Mouse (Mus musculus): ENCODE measurements around the gene Pard6b. TPM values are rescaled to one million over a fixed set of nuclear protein-coding genes. Genes with fewer than 3 reads are reported as not detected.

The Pard6b gene
- polyA plus RNA-seq, 1 experiment from 2014 or later, result 5.3 TPM

DNA sequence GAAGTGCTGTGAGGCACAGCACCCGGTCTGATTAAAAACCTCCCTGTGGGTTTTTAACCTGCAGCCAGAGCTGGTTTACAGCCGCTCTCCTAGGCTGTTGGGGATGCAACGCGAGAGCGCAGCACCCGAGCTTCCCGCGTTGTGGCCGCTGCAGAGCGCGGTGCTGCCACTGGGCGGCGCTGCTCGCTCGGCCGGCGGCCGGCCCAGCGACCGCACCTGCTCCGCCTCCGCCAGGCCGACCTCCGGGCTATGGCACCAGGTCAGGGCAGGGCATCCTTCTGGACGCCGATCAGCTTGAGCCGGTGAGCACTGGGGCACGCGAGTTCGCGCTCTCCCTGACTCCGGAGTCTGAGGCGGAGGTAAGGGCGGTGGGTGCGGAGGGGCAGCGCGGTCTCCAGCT, 36.3 kb downstream of the Pard6b start:
- no peaks in the 10 kb centered on the region for H3K9me3 ChIP-seq (replicated peaks)
- under 1% methylated on average over 37 of the region's 37 CpGs for WGBS

DNA sequence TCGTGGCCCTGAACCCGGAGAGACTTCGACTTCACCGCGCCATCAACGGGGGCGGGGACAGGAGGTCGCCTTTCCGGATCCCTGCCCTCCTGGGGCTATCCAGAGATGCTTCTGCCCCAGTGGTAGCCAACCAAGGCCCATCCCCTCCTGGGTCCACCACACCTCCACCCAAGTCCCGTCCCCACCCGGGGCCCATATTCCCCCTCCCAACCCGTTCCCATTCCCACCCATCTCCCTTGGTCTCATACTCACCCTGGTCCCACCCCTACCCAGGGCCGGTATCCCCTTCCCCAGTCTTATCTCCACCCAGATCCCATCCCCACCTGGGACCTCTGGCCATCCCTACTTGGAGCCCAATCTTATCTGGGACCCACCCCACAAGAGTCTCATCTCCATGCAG, 36.7 kb downstream of the Pard6b start:
- no peak overlapping the region for H3K27ac ChIP-seq
- peak overlapping the region; percentile 51 for H3K4me3 ChIP-seq
- WGBS, result 8% methylated on average over 13 of the region's 13 CpGs
- H3K36me3 ChIP-seq, result no peaks in the 10 kb centered on the region
- peak overlapping the region; percentile 60 for H3K9ac ChIP-seq
- peaks cover 11% of the 10 kb centered on the region; the same call in 1 of the 2 replicates for H3K27me3 ChIP-seq
- H3K4me1 ChIP-seq (replicated peaks), result peaks cover 24% of the 10 kb centered on the region
- no peaks in the 10 kb centered on the region for H3K9me3 ChIP-seq (replicated peaks)
- H3K4me2 ChIP-seq, result peak overlapping the region; percentile 87
- no peak for ATAC-seq (replicated peaks; ENCODE audit: insufficient number of reproducible peaks, insufficient read depth, low FRiP score, low read depth)

More for the DNA sequence above, 36.3 kb downstream of the Pard6b start:
- H3K27me3 ChIP-seq, result peaks cover 11% of the 10 kb centered on the region; the same call in 1 of the 2 replicates
- H3K4me2 ChIP-seq, result peak overlapping the region; percentile 87
- H3K4me1 ChIP-seq (replicated peaks), result peaks cover 24% of the 10 kb centered on the region
- ATAC-seq (replicated peaks; ENCODE audit: insufficient number of reproducible peaks, insufficient read depth, low FRiP score, low read depth), result no peak
- no peaks in the 10 kb centered on the region for H3K36me3 ChIP-seq
- peak overlapping the region; percentile 60 for H3K9ac ChIP-seq
- H3K27ac ChIP-seq, result no peak overlapping the region
- H3K4me3 ChIP-seq, result peak overlapping the region; percentile 51

DNA sequence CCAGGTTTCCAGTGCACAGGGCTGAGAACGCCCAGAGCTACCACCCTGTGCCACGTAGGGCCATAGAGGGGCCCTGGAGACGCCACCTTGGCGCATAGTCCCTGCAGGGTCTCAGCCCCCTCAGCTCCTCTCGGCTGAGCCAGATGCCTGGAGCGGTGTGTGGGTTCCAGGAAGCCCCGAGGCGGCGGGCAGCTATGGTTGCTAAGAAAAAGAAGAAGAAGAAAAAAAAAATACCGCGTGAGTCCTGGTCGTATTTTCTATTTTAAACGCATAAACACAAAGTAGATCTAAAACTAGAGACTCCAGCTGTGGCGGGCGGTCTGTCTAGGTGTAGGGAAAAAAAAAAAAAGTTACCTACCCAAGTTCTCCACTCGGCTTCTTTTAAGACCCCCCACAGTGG, 37.2 kb downstream of the Pard6b start:
- Histone ChIP-seq H3K4me3 (peak overlapping the region; percentile 51; the same call in 1 of the 2 replicates), H3K4me1 (replicated peaks) (peaks cover 24% of the 10 kb centered on the region), H3K36me3 (no peaks in the 10 kb centered on the region), H3K27me3 (peaks cover 11% of the 10 kb centered on the region; the same call in 1 of the 2 replicates), H3K27ac (no peak overlapping the region), H3K9me3 (replicated peaks) (no peaks in the 10 kb centered on the region), H3K4me2 (peak overlapping the region; percentile 87), H3K9ac (0 out of 2 replicates have a peak overlapping the region, but pooled peaks have one; percentile 5)
- WGBS, result 53% methylated on average over 16 of the region's 16 CpGs
- ATAC-seq (replicated peaks; ENCODE audit: insufficient number of reproducible peaks, insufficient read depth, low FRiP score, low read depth), result no peak

DNA sequence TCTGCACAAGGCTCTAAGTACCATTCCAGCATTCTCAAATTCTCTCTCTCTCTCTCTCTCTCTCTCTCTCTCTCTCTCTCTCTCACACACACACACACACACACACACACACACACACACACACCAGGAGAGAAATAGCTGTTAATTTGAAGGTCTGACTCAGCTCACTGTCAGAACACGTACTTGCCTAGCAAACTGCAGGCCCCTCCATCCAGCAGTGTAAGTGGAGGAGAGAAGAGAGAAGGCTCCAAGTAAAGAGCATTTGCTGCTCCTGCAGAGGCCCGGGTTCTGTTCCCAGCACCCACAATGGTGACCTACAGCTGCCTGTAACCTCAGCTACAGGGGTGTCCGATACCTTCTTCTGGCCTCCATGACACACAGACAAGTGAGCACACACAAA, 37.7 kb downstream of the Pard6b start:
- Histone ChIP-seq H3K27me3 (peaks cover 11% of the 10 kb centered on the region; the same call in 1 of the 2 replicates), H3K36me3 (no peaks in the 10 kb centered on the region), H3K27ac (no peak overlapping the region), H3K4me2 (no peak overlapping the region), H3K4me1 (replicated peaks) (peaks cover 24% of the 10 kb centered on the region), H3K9ac (no peak overlapping the region), H3K9me3 (replicated peaks) (no peaks in the 10 kb centered on the region), H3K4me3 (no peak overlapping the region)
- 70% methylated on average over 3 of the region's 3 CpGs for WGBS
- no peak for ATAC-seq (replicated peaks; ENCODE audit: insufficient number of reproducible peaks, insufficient read depth, low FRiP score, low read depth)

DNA sequence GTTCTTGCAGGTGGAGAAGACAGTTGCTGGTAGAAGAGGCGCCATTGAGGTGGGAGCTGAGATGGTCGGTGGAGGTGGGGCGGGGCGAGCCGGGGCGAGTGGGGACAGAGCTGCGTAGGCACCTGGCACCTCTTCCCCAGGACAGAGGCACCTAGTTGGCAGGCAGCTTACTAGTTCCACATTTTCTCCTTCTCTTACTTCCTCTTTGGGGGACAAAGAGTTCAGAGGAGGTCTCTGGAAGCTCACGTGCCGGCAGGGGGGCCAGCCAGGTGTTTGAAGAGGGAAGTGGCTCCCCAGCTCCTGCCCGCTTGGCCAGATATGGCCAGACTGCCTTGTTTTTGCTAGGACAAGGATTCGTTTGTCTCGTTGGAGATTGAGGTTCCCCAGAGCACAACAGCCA, 38.3 kb downstream of the Pard6b start:
- WGBS, result 62% methylated on average over 12 of the region's 12 CpGs
- H3K4me1 ChIP-seq (replicated peaks), result peaks cover 30% of the 10 kb centered on the region
- H3K36me3 ChIP-seq, result no peaks in the 10 kb centered on the region
- no peak for ATAC-seq (replicated peaks; ENCODE audit: insufficient number of reproducible peaks, insufficient read depth, low FRiP score, low read depth)
- no peak overlapping the region for H3K4me2 ChIP-seq
- H3K27ac ChIP-seq, result no peak overlapping the region
- no peaks in the 10 kb centered on the region for H3K9me3 ChIP-seq (replicated peaks)
- peaks cover 11% of the 10 kb centered on the region; the same call in 1 of the 2 replicates for H3K27me3 ChIP-seq
- no peak overlapping the region for H3K4me3 ChIP-seq
- no peak overlapping the region for H3K9ac ChIP-seq

DNA sequence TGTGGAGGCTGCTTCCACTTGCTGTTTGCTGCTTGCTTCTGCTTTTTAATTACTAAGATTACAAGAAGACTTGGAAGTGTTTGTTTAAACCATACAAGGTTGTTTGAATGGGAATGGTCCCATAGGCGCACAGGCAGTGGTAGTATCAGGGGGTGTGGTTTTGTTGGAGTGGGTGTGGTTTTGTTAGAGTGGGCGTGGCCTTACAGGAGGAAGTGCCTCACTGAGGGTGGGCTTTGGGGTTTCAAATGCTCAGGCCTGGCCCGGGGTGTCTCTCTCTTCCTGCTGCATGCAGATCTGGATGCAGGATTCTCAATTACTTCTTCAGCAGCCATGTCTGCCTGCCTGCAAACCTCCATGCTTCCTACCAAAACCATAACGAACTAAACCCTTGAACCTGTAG, 40.1 kb downstream of the Pard6b start:
- 80% methylated on average over 4 of the region's 4 CpGs for WGBS

DNA sequence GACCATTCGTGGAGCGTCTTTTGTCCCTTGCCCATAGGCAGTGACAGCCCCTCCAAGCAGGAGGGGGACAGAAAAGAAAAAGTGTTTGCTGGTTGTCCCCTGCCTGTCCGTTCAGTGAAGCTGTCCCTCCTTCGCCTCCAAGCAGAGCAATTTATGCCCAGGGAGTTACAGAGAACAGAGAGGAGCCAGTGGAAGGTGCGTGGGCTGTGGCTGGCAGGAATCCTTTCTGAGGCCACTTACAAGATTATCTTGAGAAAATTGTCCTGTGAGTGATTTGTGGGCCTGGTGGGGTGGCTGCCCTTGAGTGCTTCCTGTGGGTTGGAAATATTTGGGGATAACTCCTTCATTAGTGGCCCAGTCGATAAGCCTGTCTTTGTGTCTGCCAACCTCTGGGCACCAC, 42.8 kb downstream of the Pard6b start:
- no peaks in the 10 kb centered on the region for H3K9me3 ChIP-seq (replicated peaks)
- H3K9ac ChIP-seq, result no peak overlapping the region
- no peaks in the 10 kb centered on the region for H3K27me3 ChIP-seq
- no peaks in the 10 kb centered on the region for H3K36me3 ChIP-seq
- no peak overlapping the region for H3K4me2 ChIP-seq
- H3K4me1 ChIP-seq (replicated peaks), result peaks cover 26% of the 10 kb centered on the region
- H3K27ac ChIP-seq, result 0 out of 2 replicates have a peak overlapping the region, but pooled peaks have one; percentile 38
- 77% methylated on average over 6 of the region's 6 CpGs for WGBS
- H3K4me3 ChIP-seq, result no peak overlapping the region
- ATAC-seq (replicated peaks; ENCODE audit: insufficient number of reproducible peaks, insufficient read depth, low FRiP score, low read depth), result no peak

More for the DNA sequence above, 40.1 kb downstream of the Pard6b start:
- H3K36me3 ChIP-seq, result no peaks in the 10 kb centered on the region
- H3K9me3 ChIP-seq (replicated peaks), result no peaks in the 10 kb centered on the region
- ATAC-seq (replicated peaks; ENCODE audit: insufficient number of reproducible peaks, insufficient read depth, low FRiP score, low read depth), result no peak
- H3K9ac ChIP-seq, result no peak overlapping the region
- H3K4me2 ChIP-seq, result no peak overlapping the region
- H3K4me3 ChIP-seq, result no peak overlapping the region
- H3K27me3 ChIP-seq, result peaks cover 11% of the 10 kb centered on the region; the same call in 1 of the 2 replicates
- H3K27ac ChIP-seq, result no peak overlapping the region
- peaks cover 29% of the 10 kb centered on the region for H3K4me1 ChIP-seq (replicated peaks)

DNA sequence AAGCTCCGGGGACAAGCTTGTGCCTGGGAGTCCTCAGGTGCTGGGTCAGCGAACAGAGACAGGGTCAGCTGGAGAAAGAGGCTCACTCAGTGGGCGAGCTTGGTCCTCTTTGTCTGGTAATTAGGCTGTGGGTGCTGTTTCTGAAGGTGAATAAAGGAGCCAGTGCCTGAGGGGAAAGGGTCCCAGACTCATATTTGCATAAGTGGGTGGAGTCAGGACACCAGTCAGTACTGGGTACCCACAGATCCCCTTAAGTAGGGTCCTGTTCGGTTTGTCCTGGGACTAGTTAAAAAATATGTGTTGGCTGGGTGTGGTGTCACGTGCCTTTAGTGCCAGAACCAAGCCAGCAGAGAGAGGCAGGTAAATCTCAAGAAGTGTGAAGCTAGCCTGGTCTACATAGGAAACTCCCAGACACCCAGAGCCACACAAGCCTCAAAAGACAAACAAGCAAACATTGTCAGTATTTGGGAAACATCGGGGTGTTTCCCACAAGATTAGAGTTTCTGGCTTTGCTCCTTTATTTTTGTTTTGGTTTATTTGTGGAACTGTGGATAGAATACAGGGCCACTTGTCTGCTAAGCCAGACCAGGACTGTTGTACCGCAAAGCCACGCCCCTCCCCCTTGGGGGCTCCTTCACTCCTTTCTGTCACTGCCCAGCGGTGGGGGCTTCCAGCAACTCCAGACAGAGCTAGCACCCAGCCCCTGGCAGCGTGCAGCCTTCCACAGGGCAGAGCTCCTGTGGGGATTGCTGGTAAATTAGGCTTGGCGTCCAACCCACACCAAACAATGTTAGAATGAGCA, 44.7 kb downstream of the Pard6b start:
- ATAC-seq (replicated peaks; ENCODE audit: insufficient number of reproducible peaks, insufficient read depth, low FRiP score, low read depth), result no peak
- Histone ChIP-seq H3K4me3 (no peak overlapping the region), H3K9me3 (replicated peaks) (no peaks in the 10 kb centered on the region), H3K36me3 (no peaks in the 10 kb centered on the region), H3K9ac (no peak overlapping the region), H3K4me1 (replicated peaks) (peaks cover 36% of the 10 kb centered on the region), H3K27me3 (no peaks in the 10 kb centered on the region), H3K4me2 (no peak overlapping the region; the same call in 1 of the 2 replicates), H3K27ac (peak overlapping the region; percentile 38)
- 40% methylated on average over 11 of the region's 11 CpGs for whole genome bisulfite sequencing

DNA sequence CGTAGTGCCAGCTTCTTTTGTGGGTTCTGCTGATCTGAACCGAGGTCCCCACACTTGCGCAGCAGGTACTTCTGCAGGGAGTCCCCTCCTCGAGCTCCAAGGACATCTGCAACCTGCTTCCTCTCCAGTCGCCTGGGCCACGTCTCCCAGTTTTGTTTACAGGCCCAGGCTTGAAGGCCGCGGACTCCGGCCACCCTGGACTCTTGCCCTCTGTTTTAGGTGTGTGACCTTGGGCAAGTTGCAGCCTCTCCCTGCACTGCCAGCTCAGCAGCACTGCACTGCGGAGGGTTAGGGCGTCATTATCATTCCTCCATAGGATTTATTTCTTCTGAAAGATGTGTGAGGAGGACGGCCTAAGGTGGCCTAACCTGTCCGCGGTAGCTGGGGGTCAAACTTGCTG, 47.0 kb downstream of the Pard6b start:
- no peaks in the 10 kb centered on the region for H3K27me3 ChIP-seq
- H3K4me3 ChIP-seq, result no peak overlapping the region
- H3K9ac ChIP-seq, result no peak overlapping the region
- H3K4me2 ChIP-seq, result no peak overlapping the region
- H3K27ac ChIP-seq, result peak overlapping the region; percentile 51
- H3K4me1 ChIP-seq (replicated peaks), result peaks cover 36% of the 10 kb centered on the region
- no peak for ATAC-seq (replicated peaks; ENCODE audit: insufficient number of reproducible peaks, insufficient read depth, low FRiP score, low read depth)
- no peaks in the 10 kb centered on the region for H3K9me3 ChIP-seq (replicated peaks)
- WGBS, result 82% methylated on average over 14 of the region's 14 CpGs
- H3K36me3 ChIP-seq, result no peaks in the 10 kb centered on the region

DNA sequence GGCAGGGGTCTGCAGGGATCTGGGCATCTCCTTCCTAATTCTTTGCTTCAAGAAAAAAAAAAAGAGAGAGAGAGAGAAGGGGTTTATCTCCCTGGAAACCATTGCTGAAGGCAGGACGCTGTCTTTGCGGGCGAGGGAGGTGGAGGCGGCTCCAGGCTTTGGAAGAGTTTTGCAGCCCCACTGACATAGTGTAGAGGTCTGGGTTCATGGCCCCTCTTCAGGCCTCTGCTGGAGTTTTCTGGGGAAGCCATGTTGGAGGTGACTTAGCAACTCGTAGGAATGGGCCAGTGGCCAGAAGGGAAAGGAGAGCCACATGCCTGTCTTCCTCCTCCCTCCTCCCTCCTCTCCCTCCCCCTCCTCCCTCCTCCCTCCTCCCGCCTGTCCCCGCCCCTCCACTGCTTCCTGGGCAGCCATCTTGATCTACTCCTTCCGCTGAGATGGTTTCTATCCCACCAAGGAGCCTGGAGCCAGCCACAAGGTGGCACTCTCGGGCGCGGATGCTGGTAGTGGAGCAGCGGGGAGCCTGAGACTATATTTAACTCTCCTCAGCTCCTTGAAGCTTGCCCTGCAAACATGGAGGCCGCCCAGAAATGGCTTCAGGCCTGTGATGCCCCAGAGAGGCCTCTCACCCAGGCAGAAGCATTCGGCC, 47.5 kb downstream of the Pard6b start:
- 23% methylated on average over 14 of the region's 14 CpGs for WGBS
- Histone ChIP-seq H3K9ac (no peak overlapping the region), H3K27me3 (no peaks in the 10 kb centered on the region), H3K9me3 (replicated peaks) (no peaks in the 10 kb centered on the region), H3K36me3 (no peaks in the 10 kb centered on the region), H3K4me2 (no peak overlapping the region), H3K4me3 (no peak overlapping the region), H3K4me1 (replicated peaks) (peaks cover 36% of the 10 kb centered on the region), H3K27ac (peak overlapping the region; percentile 51)
- ATAC-seq (replicated peaks; ENCODE audit: insufficient number of reproducible peaks, insufficient read depth, low FRiP score, low read depth), result peak; percentile 84

DNA sequence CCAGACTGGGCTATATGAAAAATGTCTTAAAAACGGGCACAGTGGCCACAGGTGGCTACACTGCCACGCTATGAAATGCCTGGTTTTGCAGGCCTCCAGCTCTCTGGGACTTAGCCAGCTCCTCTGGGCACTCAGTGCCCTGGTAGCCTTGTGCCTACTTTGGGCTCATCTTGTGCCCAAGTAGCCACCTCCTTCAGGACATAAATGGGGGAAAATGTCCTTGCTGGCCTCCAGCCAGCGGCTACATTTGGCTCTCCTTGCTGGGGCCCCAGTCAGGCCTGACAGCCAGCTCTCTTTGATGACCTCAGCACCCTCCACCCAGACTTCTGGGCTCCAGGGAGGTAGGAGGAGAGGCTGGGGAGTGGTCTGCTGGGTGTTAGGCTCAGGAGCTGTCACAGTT, 49.2 kb downstream of the Pard6b start:
- Histone ChIP-seq H3K27me3 (no peaks in the 10 kb centered on the region), H3K36me3 (no peaks in the 10 kb centered on the region), H3K27ac (no peak overlapping the region), H3K9me3 (replicated peaks) (no peaks in the 10 kb centered on the region), H3K9ac (no peak overlapping the region), H3K4me1 (replicated peaks) (peaks cover 21% of the 10 kb centered on the region), H3K4me3 (no peak overlapping the region), H3K4me2 (no peak overlapping the region)
- ATAC-seq (replicated peaks; ENCODE audit: insufficient number of reproducible peaks, insufficient read depth, low FRiP score, low read depth), result no peak
- 65% methylated on average over 3 of the region's 3 CpGs for WGBS

Measured in heart, embryonic 15.5 days (tissue).